Mouse (Mus musculus) mouse trophoblast stem cell (cell line): ENCODE data around the gene Gatad2a.

ENCODE experiments used
- in situ Hi-C, 2 experiments: fragments of 300-500 bp; cut with MseI, MboI; formaldehyde crosslinking; loops; 2 replicates in 1 of 2; 3 replicates in 1 of 2; pipeline ENCODE4 v1.15.1; 2025

The Gatad2a gene

DNA sequence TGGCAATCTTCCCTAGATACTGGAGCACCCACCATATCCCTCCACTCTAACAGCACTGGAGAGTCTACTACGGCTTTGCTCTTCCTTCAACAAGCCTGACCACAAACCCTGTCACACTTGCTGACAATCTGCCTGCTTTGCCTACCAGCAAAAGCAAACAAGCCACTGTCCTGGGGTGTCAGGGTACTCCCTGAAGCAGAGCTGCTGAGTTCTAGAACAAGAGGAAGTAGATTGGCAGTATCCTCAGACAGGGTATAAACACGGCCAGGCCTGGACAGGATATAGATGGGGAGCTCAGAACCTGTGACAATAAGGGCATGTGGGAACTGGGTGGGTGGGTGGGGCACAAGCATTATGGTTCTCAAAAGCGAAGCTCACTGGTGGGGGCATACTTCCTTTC lies 58.7 kb downstream of the Gatad2a start:
- in situ Hi-C loops = no loop called here

DNA sequence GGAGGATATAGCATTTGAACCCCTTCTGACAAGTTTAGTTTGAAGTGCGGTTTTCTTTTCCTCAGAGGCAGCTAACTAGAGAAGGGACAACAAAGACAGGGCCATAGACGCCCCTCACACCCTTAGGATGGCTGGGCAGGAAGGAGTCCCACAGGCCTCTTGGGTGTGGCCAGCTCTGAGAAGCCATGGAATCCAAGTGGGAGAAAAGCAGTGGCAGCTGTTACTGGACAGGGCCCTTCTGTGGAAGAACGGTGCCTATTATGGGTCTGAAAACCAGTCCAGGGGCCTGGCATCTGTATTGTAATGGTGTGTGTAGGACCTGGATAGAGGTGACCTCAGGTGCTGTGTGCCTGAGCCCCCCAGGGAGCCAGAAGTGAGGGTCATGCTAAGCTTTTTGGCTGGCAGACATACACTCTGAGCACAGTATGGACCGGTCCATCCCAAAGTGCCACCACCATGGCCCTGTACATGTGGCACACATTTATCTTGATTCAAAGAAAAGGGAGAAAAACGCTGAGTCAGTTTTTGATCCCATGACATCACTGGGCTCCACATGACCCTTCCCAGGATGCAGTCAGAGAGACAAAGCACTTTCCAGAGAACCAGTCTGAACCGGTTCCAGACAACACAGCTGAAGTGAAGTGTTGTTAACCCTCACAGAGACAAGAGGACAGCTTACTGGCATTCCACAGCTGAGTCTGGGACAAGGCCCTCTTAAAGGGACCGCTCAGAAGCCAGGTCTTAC lies 60.0 kb downstream of the Gatad2a start:
- in situ Hi-C loops = no loop called here

DNA sequence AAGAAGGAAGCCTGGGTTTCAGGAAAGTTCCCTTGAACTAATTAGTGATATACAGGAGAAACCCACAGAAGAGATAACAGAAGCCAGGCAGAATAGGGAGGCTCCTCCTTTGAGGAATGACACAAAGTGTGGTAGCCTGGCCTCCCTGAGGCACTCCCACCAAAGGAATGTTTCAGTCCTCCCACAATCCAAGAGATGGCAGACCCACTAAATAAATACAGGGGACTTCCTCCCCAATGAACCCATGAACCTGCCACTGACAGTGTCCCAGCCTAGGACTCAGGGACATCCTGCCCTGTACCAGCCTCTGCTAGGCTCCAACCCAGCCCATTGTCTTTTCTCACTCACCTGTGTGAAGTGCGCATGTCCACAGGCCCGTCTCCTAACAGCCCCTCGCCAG lies 60.8 kb downstream of the Gatad2a start:
- in situ Hi-C loops = no loop called here

DNA sequence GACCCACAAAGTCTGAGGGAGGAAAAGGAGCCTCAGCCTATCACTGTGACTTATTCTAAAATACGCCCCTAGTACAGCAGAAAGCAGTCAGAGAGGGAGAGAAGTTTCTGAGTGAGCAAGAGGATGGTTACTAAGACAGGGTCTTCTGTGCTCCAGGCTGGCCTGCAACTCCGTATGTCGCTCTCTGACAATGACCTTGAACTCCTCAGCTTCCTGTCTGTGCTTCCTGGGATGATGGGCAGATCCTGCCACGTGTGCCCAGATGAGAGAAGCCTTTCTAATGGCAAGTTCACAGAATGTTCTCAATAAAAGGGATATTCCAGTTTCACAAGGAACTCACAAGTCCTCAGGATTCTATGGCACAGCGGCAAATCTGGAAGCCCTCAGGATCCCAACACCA lies 61.6 kb downstream of the Gatad2a start:
- in situ Hi-C loops = no loop called here

DNA sequence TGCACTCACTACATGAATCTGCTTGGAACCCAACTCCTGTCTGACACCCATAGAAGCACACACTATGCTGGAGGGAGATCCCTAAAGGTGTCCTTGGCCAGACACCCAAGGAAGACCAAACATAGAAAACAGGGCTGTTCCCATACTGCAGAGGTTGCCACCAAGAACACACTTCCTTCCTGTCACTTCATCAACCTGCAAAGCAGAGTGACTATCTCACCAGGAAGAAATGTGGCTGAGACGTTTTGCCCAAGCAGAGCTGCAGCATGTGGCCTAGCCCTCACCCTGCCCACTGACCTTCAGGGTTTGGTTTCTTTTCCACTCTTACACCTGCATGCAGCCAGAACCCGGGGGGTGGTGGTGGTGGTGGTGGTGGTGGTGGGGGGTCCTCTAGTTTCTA lies 62.4 kb downstream of the Gatad2a start:
- in situ Hi-C loops = no loop called here

DNA sequence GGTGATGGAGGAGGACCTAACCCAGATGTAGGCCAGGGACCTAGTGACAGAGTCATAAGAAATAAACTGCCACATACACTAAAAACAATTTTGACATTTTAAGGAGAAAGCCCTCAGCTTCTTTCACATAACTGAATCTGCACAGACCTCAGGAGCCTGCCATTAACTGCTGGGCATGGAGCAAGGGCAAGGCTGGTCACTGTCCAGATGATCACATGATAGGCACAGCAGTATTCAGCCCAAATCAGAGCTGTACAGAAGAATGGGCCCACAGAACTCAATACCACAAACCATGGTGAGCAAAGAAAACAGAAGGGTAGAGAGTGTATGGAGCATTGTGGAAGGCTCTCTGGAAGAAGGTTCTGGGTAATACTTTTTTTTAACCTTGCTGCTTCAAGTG lies 69.3 kb downstream of the Gatad2a start:
- in situ Hi-C loops = no loop called here

DNA sequence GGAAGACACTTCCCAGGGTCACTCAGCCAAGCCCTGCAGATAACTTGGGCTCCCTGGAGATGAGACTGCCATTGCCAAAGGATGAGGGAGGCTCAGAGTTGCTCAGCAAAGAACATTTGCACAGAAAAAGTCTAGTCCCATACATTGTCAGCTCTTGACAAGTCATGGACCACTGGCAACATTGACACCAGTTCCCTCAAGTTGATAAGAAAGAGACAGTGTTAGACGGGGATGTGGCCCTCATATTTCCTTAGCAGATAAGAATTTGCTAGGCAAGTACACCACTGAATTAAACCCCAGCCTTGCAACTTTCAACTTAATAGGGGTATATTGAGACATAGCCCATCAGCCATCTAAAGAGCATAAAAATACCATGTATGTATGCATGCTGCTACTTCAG lies 72.2 kb downstream of the Gatad2a start:
- in situ Hi-C loops = no loop called here

DNA sequence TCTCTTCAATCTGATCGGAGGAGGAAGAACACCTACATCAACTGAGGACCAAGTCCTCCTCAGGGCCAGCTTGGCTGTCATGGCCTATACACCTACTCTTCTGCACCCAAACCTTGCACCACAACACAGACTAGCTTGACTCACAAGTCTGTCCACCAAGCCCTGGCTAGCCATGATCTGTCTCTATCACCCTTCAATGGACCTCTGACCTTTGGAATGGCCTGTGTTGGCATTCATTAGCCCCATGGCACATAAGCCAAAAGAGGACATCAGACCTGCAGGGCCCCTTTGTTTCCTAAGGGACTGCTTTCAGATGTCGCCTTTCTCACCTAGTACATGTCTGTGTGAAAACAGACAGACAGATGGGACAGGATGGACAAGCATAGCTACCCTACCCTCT lies 75.0 kb downstream of the Gatad2a start:
- in situ Hi-C loops = no loop called here

DNA sequence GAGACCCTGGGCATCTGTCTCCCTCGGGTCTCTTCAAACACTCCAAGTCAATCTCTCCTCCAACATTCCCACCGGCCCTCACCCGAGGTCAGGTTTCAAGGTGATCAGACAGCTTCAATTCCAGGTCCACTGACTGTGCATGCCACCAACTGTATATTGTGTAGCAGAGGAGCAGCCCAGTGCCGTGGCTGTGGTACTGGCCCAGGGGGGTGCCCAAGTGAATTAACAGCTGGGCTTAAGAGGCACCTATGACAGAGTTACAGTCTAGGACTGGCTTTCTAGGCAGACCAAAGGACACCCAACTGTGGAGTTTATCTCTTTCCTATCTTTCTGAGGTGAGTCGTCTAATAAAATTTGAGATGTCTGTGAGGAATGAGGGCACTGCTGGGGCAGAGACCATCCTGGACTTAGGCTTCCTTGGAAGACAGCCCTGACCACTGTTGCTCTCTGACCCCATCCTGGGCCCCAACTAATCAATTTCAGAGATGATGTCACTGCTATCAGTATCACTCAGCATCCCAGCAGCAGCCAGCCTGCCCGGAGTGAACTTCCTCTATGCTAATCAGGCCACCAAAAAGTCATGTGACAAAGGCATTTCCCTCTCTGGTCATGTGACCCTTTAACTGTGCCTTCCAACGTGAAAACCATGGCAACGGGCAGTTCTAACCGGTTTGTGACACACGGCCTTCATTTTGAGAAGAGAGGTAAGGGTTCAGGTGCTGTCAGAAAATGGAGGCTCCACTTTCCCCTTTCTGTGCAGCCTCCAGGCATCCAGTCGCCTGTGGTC lies 76.1 kb downstream of the Gatad2a start:
- in situ Hi-C loops = no loop called here

DNA sequence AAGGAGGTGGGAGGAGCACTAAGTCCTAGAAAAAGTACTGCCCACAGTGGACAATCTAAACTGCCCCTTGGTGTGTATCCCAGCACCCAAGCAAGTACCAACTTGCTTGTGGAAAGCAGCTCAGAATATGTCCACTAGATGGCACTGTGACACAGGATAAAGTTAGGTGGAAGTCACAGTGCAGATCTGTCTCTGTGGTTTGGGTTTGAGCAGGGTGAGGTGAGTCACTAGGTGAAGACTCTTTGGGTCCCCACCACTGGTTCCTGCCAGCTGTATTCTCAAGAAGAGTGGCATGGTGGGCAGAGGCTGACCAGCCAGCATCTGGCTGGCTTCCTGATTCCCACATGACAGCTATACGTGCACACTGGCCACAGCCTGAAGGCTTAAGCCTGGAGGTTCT lies 77.2 kb downstream of the Gatad2a start:
- in situ Hi-C loops = no loop called here

DNA sequence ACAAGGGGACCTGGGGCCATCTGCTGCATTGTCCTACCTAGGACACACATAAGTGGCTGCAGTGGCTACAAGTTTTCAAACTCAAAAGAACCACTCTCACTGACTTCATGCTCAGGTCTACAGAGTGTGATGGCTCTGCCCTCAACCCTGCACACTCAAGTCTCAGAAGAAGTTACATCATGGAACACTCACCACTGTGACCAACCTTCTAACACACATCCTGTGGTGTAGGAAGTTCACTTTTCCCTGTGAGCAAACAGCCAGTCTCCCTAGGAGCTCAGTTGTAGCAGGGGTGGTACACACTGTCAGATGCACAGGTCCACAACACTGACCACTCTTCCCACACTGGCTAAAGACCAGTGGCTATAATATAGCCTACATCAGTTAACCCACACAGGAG lies 77.7 kb downstream of the Gatad2a start:
- in situ Hi-C loops = no loop called here

DNA sequence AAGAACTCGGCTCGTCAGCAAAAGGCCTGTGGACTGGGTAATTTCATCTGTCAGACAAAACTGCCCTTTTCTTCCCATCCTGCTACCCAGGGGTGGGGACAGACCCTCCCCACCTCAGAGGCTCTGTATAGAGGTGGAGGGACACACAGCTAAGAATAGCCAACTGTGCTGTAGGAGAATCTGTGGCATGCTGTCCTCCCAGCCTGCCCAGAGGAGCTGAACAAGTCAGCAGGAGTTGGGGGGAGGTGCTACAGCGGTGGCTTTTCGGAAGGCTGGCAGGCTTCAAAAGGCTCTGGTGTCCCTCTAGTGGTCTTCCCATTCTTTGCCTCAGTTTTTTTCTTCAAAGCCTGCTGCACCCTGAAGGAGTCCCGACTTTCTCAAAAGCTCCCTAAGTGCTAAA lies 80.4 kb downstream of the Gatad2a start:
- in situ Hi-C loops = no loop called here

DNA sequence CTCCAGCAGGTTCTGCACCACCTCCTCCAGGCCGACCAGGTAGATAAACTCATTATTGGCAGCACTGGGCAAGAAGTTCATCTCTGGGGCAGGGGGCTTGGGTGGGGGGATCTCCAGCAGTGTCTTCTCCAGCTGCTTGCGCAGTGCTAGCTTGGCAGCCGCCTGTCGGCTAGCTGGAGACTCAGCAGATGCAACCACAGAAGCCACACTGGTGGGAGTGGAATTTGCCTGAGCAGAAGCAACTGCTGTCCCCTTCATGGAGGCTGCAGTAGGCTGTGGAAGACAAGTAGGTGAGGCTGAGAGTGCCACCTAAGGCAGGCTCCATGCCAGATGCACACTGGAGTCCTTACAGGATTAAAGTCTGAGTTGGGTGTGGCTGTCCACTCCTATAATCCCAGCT lies 81.7 kb downstream of the Gatad2a start:
- in situ Hi-C loops = no loop called here

DNA sequence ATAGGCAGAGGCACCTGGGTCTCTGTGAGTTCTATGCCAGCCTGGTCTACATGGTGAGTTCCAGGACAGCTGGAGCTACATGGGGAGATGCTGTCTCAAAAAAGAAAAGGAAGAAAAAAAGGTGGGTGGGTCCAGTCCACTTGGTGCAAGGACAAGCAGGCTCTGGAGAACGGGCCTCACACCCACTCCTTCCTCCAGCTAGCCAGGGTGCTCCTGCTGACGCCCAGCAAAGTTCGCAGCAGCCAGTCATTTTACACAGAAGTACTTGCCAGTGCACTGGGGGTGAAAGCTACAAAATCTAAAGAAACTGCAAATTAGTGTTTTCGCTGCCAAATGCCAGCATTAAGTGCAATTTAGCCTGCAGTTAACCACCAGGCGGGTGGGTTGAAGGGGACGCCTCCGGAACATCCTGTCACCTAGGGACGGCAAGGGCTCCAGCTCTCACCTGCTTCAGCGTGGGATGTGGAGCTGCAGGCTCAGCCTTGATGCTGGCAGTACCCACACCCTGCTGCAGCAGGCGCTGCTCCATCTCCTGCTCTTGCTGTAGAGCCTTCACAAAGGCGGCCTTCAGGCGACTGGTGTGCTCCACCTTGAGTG lies 83.6 kb downstream of the Gatad2a start:
- in situ Hi-C loops = no loop called here

DNA sequence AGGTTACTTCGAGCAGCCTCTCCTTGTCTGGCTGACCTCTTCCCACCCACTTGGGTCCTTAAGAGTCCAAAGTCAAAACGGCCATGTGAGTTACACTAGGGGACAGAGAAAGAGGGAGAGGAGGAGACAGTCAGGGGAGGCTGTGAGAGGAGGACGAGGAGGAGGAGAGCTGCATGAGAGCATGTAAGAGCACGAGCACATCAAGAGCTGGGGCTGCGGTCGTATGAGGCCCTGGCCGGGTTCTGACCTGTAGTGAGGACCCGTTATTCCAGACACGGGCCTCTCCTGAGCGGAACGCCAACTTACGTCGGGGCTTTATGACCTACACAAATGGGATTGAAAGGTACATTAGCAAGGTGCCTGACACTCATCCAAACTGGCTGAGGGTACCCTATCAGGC lies 84.3 kb downstream of the Gatad2a start:
- in situ Hi-C loops = no loop called here

DNA sequence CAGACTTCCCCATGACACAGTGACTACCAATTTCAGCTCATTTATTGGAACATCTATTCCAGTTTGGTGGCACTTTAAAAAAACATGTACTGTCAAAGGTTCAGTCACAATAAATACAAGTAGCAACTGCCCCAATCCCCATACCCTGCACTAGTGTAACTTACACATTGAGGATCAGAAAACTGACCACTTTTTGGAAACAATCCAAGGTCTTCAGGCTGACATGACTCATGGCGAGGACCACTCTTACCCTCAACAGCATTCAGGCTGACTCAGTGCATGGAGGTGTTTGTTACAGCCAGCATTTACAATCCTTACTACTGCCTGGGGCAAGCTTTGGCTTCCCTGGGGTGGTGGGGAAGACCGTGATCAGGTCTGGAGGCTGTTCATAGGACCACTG lies 89.1 kb downstream of the Gatad2a start:
- in situ Hi-C loops = no loop called here

DNA sequence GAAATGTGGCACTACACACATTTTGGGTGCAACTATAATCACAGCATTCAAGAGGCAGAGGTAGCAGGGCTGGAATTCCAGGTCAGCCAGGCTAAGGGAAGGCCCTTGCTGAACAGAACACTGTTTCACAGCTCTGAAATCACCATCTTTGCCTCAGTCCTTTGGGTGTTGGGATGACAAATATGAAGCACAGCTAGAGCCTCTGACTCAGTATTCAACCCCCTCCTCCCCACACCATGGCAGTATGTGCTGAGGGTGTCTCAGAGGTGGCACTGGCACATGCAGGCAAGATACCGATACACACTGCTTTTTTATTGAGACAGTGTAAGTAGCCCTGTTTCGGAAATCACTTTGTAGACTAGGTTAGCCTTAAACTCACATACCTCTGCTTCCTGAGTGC lies 89.9 kb downstream of the Gatad2a start:
- in situ Hi-C loops = no loop called here

DNA sequence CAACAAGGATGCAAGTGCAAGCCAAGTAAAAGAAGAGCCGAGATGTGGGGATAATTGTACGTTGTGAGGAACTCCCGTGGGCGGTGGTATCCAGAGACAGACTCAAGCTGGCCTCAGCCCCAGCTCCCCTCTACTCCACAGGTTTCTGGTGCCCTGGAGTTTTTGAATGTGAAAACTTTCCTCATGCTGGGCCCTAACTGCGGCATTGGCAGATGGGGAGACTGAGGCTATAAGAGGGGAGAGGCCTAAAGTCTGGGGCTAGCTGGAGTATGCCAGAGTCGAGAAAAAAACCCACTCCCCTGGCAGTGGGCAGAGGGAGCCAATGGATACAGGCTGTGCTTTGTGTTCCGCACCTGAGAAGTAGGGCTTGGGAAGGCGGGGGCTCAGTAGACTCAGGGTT lies 92.1 kb downstream of the Gatad2a start:
- in situ Hi-C loops = no loop called here

DNA sequence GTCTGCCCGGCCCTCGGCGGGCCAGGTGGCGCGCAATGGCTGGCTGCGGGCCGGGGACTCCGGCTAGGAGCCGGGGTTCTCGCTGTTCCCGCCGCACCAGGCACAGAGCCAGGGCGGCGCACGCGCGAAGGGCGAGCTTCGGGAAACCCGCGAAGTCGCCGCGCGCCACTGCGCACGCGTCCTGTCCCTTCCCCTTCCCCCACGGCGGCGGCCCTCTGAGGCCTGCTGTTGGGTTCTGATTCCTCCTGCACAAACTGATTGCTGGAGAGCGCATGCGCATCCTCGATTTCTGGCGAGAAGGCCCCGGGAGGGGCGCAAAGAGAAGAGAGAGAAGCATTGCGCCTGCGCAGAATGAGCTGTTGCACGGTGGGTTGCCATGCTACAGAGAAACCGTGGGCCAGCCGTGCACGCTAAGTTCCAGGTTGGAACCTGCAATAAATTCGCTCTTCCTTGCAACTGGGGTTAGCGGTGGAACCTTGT lies 93.1 kb downstream of the Gatad2a start:
- in situ Hi-C loops = no loop called here

DNA sequence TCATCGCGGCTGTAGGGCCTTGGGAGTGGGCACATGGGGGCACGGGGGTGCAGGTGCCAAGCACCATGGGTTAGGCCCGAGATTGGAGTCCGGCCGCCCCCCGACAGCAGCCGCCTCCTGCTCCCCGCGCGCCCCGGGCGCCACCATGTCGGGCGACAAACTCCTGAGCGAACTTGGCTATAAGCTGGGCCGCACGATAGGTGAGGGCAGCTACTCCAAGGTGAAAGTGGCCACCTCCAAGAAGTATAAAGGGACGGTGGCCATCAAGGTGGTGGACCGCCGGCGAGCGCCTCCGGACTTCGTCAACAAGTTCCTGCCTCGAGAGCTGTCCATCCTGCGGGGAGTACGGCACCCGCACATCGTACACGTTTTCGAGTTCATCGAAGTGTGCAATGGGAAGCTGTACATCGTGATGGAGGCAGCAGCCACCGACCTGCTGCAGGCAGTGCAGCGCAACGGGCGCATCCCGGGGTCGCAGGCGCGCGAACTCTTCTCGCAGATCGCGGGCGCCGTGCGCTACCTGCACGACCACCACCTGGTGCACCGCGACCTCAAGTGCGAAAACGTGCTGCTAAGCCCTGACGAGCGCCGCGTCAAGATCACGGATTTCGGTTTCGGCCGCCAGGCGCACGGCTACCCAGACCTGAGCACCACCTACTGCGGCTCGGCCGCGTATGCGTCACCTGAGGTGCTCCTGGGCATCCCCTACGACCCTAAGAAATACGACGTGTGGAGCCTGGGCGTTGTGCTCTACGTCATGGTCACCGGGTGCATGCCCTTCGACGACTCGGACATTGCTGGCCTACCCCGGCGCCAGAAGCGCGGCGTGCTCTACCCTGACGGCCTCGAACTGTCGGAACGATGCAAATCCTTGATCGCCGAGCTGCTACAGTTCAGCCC lies 93.8 kb downstream of the Gatad2a start, which contains the start of the genes Tssk6, Ndufa13 and Yjefn3:
Tssk6 (plus strand) TSS at position 22 of the 900 bp plus-strand sequence.
Ndufa13 (minus strand) TSS at position 396 of the 900 bp plus-strand sequence.
Yjefn3 (minus strand) TSS at position 550 of the 900 bp plus-strand sequence.
- in situ Hi-C loops = no loop called here

DNA sequence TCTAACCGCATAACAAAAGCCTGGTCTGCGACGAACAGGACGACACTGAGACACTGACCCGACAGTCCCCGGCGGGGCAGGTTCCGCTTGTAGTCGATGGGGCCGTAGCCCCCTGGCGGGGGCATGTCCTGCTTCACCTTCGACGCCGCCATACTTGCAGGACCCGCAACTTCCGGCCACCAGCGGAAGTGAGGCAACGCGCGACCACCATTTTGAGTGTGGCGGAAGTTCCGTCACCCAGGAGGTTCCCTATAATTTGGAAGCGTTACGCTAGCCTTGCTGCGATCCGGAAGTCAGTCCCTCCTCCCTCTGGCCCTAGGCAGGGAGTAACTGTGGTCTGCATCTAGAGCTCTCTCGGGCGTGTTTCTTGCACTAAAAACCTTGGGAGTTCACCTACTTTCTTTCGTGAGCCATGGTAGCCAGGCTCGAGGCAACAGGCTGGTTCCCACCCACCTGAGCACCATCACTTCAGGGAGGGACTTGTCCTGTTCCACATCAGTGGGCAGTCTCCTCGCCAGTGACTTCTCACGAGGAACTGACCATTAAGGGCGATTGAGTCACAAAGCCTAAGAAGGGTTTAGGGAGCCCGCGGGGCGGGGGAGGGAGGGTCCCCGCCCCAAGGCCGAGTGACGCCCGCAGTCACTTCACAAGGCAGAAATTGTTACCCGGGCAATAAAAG lies 94.6 kb downstream of the Gatad2a start:
- in situ Hi-C loops = no loop called here
